Mouse (Mus musculus): ENCODE measurements around the gene Tamm41.

The Tamm41 gene

DNA sequence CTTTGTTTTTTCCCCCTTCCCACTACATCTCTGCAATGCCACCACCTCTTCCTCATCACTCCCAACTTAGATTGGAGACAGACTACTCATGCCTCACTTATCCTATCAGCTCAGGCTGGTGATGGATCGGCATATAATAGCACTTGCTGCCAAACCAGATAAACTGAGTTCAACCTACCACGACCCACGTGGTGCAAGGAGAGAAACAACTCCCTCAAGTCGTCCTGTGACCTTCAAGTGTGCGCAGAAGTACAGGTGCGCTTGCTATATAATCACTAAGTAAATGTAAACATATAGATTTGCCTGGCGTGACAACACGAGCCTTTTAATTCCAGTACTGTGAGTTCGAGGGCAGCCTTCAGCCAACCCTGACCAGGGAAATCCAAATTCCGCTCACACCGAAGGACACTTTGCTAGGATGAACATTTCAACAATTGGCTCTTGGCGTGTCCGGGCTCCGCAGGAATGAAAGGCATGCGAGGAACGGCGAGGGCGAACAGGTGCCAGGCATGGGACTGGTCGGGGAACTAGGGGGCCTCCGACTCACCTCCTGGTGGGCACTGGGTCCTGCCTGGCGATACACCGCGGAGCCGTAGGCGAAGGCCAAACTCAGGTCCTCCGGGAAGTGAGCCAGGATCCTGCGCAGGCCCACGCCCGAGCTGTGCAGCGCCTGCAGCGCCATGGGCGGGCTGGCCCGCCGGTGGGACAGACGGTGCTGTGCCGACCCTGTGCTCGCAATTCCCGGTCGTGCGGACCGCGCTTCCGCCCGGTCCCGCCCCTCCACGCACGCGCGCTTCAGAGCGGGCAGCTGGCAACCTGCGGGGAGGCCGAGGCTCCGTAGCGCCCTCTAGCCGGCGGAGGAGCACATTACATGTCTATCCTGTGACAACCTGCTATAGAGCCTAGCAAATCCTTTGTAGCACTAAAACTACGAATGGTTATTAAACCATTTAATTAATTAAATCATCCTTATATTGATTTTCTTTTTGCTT is at the start of gene Tamm41:
Gene Tamm41, minus strand, starts transcription at position 774 of the 992 bp plus-strand sequence.
- peak; percentile 92 for DNase-seq

DNA sequence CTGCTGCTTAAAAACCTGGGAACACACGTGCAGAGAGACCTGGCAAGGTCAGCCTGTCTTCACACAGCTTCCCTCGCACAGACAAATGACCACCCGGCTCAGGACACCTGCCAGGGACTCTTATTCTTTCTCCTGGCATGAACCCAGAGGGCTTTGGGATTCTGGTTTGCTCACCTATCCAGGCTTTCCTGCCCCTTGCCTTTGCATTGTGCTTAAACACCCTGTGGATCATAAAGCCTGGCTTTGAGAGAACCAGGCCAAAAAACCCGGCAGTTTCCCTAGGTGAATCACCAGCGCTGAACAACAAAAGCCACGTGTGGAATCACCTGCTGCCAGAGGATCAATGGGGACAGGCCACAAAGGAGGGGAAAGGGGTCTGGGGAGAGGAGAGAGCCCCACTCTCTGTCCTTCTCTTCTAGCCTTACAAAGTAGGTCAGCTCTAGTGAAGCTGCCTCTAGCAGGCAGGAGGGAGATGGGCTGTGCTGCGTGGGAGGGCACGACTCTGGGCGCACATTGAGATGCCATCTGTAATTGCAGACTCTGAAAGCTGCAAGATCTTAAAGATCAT is 47.7 kb upstream of the Tamm41 start:
- DNase-seq: no peak

DNA sequence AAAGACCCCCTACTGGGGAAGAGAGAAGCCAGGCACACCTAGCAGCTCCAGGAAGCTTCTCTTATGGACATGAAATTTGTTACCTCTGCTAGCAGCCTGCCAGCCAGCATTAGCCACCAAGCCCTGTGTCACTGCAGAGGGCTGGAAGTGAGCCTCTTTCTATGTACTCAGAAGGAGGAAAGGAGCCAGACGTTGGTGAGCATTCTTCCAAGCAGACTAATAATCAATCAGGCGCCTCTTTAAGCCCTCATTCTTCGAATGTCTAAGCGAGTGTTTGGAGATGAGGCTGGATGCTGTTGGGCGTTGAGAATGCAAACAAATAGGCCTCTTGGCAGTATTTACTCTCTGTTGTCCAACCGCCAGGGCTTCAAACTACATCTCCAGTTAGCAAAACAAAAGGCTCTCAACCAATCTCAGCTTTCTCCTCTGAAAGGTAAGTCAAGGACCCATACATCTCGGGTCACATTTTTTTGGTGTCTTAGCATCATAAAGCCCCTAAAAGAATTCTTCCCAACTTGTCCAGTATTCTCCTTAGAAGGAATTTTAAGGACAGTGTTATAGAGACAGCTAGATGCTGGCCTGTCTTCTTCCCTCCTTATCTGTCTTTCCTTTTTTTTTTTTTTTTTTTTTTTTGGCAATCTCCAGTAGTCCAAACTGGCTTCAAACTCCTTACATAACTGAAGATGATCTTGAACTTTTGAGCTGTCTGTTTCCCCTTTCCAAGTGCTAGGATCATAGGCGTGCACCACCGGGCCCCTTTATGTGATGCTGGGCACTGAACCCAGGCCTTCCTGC is 39.3 kb upstream of the Tamm41 start:
- DNase-seq: no peak

DNA sequence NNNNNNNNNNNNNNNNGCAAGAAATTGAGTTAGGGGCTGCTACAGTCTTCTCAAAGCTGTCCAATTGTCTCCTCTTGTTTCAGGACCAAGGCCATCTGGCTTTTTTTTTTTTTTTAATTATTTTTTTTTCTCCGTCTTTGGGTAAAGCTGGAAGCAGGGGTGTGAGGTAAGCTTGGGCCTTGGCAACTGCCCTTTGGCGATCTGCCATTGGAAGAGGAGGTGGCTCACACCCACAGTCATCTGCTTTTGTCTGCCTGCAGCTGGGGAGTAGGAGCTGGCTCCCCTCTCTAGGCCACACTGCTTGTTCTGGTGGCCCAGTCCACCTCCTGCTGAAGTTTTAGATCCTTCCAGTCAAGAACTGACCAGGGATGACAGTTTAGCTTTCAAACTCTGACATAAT is 34.3 kb upstream of the Tamm41 start:
- no peak for DNase-seq

DNA sequence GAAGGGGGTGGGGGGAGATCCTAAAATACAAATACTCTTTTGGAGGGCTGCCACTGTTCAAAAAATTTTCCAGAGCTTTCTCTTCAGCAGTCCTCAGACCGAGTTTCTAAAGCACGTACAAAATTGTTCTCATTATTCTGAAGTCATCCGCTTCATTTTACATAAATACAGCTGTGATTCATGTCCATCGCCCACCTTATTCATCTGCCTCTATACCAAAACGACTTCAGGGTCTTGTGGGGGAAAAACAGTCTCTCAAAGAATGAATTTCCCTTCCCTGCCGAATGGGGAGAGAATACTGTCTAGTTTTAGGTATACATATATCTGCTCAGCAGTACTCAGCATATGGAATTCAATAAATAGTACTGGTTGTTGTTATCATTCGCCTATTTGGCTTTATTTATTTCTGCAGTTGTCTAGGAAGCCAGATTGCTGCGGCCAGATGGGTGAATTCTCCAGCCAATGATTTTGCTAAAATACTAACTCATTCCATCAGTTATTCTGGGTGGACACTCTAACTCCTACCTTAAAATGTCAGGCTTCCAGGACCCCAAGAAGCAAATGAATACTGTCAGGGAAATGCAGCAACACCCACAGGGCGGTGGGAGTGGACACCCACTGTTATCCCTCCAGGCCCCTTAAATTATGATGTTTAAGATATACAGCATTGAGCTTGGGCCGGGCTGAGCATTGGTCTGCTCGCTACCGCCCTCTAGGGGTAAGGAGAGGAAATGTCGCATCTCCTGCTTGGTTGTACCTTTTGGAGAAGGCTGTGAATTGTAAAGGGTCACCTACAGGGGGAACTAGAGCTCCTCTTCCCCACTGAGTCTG is 27.9 kb upstream of the Tamm41 start:
- peak; percentile 60 for DNase-seq

DNA sequence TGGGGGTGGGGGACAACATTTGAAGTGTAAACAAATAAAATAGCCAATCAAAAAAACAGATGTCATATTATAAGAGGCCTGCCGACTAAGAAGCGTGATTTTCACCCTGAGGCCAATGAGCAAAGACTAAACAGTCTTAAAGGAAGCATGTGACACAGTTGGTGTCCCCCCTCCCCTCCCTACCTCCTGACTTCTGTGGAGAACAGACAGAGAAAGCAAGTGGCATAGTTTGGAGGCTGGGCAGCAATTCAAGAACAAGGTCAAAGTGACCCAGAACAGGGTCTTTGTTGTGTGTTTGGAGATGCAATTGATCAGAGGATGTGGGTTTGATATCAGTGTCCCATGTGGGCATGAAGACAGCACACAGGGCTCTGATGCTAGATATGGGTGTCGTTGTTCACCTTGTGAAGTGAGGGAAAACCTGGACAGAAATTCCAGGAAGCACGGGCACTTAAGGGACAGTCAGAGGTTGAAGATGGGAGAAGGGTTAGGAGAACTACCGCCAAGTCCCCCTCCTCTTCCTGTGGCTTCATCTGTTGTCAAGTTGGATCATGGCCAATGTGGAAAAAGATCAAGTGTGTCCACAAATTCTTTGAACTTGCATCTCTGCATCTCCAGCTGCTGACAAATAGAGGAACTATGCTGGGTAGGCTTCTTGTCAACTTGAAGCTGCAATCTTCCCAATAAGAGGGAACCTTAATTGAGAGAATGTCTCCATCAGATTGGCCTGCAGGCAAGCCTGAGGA is 25.1 kb upstream of the Tamm41 start:
- DNase-seq: no peak

DNA sequence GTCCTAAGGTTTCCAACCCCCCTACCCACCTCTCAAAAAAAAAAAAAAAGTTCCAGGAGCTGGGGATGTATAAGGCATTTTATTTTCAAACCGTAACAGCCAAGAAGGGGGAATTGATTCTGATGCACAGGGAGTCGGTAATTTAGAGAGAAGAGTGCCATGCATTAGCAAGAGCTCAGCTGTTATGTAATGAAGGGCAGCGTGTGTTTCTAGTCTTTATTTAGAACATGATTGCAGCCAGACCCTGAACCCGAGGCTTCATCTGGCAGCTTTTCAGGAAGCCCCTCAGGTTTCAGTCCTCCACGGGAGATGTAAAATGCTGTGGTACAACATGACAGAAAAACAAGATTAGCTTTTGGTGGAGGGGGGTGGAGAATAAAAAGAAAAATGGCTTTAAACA is 21.6 kb upstream of the Tamm41 start:
- DNase-seq: no peak

DNA sequence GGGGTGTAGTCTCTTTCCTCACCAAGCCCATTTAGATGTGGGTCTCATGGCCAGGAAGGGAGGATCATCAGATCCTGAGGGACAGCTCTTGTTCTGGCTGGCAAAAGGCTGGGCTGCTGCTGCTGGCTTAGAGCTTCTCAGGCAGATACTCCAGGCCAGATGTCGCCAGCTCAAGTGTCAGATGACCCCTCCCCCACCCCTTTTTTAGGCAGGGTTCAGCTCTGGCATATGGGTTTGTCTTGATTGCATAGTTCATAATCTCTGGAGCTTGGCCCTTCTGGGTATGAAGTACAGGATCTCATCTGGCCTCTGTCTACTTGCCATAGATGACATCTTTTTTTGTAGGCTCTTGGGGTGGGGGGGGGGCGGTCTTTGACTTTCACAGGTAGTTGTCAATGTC is 19.0 kb upstream of the Tamm41 start:
- peak; percentile 52 for DNase-seq

DNA sequence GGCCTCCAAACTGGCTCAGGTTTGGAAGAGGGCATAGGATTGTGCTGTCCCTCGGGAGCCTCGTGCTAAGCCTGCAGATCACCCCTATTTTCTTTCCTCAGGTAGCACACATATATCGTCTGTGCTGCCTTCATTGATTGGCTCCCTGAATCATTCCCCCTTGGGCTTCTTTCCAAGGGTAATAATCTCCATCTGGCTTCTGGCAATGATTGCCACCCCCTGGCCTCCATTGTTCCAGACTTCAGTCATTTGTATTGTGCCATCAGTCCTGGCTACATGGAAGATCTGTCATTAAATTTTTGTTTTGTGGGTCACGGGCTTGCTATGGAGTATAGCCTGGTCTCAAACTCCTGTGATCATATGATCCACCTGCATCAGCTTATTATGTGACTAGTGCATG is 17.8 kb upstream of the Tamm41 start:
- DNase-seq: no peak

DNA sequence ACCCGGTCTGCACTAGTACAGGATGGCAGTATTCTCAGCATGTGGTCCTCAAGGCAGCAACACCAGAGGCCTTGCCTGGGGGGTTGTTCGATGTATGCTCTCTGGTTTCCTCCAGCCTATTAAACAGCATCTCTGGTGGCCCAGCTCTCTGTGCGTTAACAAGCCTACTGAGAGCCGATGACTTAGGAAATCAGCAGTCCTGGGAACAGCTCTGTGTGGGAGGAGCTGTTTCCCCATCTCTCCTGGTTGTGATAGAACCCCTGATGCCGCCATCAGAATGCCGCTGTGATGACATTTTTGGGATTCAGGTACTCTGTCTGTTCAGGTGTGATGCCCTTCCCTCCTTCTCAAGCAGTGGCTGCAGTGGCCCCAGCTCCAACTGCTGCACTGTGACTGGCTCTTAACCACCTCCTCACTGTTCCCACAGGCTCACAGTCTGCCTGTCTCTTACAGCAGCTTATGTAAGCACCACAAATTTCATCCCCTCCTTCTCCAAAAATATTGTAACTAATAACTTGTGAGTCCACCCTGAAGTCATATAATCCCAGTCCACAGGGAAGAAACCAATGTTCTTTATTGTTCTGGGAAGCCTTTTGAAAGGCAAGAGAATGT is 14.0 kb upstream of the Tamm41 start:
- no peak for DNase-seq

DNA sequence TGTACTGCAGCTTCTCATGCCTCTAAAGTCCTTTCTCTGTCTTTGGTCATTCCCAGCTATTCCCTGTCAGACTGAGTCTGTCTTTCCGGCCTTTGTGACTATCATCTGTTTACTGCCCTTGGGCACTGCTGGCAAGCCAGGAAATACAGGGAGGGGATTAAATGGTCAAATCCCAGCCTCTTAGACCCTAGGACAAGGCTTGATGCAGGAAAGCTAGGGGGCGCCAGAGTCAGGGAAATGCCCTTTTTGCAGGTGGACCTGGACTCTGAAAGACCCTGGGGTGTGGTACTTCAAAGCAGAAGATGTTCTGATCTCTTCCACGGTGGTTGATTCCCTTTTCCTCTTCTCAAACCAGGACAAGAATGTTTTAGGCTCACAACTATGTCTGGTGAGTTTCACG is 11.3 kb upstream of the Tamm41 start:
- peak; percentile 68 for DNase-seq

DNA sequence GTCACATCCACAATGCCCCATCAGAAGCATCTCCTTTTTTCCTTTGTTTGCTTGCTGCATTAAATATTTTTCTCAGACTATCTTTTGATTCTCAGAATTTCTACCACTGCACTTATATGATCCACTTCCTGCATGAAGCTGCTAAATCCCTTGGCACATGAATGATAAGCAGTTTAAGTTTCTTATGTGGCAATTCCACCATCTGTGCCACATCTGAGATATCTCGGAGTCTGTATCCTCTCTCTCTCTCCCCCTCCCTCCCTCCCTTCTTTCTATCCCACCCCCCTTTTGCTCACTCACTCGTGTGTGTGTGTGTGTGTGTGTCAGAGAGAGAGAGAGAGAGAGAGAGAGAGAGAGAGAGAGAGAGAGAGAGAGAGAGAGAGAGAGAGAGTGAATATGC is 10.1 kb upstream of the Tamm41 start:
- no peak for DNase-seq

DNA sequence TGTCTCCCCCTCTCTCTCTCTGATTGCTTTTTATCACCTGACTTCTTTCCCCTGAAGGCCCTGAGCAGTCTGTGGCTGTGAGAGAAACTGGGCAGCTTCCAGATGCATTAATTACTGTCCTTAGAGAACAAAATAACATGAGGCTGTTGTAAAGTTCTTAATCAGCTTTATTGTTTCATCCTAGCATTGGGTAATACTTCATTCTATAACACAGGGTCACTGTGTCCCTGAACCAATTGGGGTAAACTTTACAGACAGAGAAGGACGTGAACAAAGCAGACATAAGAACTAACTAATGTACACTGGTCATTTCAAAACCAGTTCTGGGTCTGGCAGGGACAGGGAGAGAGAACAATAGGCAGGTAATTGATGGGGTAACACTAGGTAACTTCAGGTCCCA is 8.4 kb upstream of the Tamm41 start:
- DNase-seq: no peak

DNA sequence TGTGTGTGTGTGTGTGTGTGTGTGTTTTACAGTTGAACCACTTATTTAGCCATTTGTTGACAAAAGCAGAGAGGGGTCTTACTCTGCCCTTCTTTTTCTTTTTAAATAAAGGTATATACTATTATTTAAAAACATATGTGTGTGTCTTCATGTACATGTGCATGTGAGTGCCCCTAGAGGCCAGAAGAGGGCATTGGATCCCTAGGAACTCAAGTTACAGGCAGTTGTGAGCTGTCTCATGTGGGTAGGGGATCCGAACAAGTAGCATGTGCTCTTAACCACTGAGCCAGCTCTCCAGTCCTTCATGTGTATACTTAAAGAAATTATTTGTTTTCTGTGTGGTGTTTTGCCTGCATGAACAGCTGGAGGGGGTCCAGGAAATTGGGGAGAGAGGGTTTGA is 7.0 kb upstream of the Tamm41 start:
- DNase-seq: peak; percentile 33

DNA sequence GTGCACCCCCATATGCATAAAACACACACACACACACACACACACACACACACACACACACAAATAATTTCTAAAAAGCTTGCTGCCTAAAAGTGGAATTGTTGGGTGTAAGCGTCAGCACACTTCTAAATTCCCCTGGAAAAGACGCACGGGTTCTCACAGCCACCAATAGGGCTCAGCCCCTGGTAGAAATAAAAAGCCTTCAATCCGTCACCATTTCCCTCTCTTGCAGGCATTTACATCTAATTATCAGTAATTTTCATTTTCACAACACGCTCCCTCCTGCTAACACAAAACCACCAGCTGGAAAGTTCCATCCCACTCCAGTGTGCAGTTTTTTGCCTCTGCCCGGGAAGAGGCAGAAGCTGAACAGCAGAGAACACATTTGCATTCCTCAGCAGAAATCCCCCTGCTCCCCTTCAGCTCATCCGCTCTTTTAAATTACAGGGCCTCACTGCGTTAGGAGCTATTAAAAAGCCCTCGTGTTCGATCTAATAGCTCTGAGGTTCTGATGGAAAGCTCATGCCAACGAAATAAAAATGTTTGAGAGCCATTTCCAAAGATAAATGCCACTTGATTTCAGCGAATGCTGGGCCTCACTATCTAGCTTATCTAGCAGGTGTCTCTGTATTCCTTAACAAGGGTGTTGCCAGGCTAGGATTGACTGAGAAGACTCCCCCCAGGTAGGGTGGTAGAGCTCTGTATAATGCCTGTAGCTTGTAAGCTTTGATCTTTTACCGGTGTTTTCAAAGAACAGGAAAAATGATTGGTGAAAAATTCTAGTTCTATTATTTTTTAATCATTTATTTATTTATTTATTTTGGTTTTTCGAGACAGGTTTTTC is 6.2 kb upstream of the Tamm41 start:
- no peak for DNase-seq

DNA sequence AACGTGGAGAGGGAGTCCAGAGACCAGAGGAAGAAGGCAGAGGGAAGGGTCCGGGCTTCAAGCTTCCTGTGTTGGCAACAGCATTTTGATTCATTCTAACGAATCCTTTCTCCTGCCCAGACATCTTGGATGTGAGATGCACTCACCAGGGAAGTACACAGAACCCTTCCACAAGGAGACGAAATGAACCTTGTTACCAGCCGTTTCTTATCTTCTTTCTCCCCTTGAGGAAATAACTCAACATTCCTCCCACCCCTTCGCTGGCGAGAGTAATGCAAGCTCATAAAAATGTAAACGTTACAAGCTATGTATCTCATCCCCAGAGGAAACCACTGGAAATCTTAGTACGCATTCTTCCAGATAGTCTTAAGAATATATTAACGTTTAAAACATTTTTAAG is 4.9 kb upstream of the Tamm41 start:
- no peak for DNase-seq

DNA sequence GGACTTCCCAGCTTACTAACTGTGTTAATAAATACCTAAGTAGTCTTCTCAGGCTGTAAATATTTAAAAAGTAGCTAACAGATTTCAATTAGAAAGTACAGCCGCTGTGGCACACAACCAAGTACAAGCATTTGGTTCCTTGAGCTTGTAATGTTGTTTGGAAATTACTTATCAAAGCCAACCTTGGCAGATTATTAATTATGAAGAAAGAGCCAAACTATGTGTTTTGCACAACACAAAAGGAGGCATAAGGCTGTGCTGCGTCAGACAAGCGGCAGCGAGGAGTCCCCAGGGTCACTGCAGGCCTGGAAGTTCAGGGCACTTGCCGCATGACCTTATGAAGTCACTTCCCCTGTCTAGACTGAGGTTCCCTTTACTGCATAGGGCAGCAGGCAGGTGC is 4.2 kb downstream of the Tamm41 start:
- no peak for DNase-seq

DNA sequence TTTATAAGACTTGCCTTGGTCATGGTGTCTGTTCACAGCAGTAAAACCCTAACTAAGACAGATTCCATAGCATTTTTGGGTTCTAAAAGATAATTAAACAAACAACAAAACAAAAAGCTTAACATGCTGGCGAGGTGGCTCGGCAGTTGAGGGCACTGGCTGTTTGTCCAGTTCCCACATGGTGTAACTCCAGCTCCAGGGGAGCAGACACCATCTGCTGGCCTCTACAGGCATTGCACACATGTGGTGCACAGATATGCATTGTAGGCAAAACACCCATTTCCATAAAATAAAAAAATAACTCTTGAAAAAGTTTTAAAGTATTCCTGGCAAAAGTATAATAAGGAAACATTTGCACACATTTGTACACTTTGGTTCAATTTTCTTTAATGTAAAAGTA is 7.6 kb downstream of the Tamm41 start:
- DNase-seq: peak; percentile 20

DNA sequence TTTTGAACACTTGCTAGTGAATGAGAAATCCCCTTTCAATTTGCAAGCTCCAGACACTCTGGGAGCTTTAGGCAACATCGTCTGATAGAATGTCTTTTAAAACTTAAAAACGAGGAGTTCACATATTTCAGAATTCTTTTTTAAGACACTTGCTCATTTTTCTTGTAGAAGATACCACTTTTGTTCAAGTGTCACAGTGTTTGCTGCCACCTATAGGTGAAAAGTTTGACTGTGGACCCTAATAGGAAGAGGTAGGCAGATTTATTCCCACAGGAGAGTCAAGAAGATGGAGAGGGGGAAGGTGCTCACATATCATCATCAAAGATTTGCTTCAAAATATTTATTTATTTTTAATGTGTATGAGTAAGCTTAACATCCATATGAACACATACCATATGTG is 8.4 kb downstream of the Tamm41 start:
- DNase-seq: peak; percentile 57

DNA sequence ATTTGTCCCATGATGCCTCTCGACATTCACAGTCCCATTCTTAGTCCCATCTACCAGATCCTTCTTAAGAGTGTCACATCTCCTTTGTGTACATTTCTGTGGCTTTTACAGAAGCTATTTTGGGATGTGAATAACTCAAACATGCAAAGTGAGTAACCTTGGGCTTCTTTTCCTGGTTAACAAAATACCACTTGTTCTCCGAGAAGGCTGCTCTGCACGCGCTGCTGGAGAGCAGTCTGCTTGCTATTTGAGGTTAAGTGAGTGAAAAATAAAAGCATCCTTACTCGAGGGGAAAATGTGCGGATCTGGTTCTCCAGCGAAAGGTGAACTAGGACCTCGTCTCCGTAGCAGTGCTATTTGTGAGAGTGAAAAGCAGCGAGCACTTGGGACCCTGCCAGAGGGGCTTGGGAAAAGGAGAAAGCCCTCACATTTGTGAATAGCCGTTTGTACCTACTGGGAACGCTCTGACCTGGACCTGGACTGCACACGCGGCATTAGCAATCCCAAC is 10.1 kb downstream of the Tamm41 start:
- no peak for DNase-seq
